Mouse (Mus musculus) stomach, postnatal 0 days (tissue): ENCODE data around the gene Adgrb2. TPM values are rescaled to one million over a fixed set of nuclear protein-coding genes. Genes with fewer than 3 reads are reported as not detected.
A peak's percentile ranks its signal among the peaks of the same experiment; 100 is the strongest.

Experiments
- ATAC-seq: fragments of 200-750 bp; cut with Nextera tagmentation; 2 replicates; pipeline ENCODE4 v1.8.0; 2017; ENCODE audit not compliant: low FRiP score, low TSS enrichment
- DNase-seq: peaks from one replicate; pipeline ENCODE4 v3.0.0-alpha.2; 2016; ENCODE audit warnings: low spot score
- H3K27ac ChIP-seq: fragments of 300-500 bp; sonication (generic); replicated peaks from 2 replicates; pipeline ENCODE4 v1.5.1; 2014; ENCODE audit warnings: mild to moderate bottlenecking, control low read depth
- H3K27me3 ChIP-seq: fragments of 300-500 bp; sonication (generic); 2 replicates; pipeline ENCODE4 v1.6.1; 2014; ENCODE audit warnings: low read length; ENCODE audit not compliant: control insufficient read depth, insufficient read depth
- H3K36me3 ChIP-seq: fragments of 300-500 bp; sonication (generic); 2 replicates; pipeline ENCODE4 v1.6.1; 2014; ENCODE audit warnings: low read length, mixed read lengths; ENCODE audit not compliant: control insufficient read depth, insufficient read depth
- H3K4me1 ChIP-seq: fragments of 300-500 bp; sonication (generic); replicated peaks from 2 replicates; pipeline ENCODE4 v1.6.1; 2014; ENCODE audit warnings: antibody characterized with exemption; ENCODE audit not compliant: control insufficient read depth, insufficient read depth
- H3K4me2 ChIP-seq: fragments of 300-500 bp; sonication (generic); replicated peaks from 2 replicates; pipeline ENCODE4 v1.6.1; 2014; ENCODE audit warnings: low read depth, mild to moderate bottlenecking, control low read depth, moderate library complexity
- H3K4me3 ChIP-seq: fragments of 300-500 bp; sonication (generic); 2 replicates; pipeline ENCODE4 v1.5.1; 2014; ENCODE audit warnings: low read depth, low read length, control low read depth
- H3K9ac ChIP-seq: fragments of 300-500 bp; sonication (generic); 2 replicates; pipeline ENCODE4 v1.6.1; 2014; ENCODE audit warnings: mild to moderate bottlenecking, low read length, control low read depth, mixed read lengths
- H3K9me3 ChIP-seq: fragments of 300-500 bp; sonication (generic); 2 replicates; pipeline ENCODE4 v1.6.1; 2016; ENCODE audit warnings: low read length; ENCODE audit not compliant: control insufficient read depth
- CTCF ChIP-seq: IDR thresholded peaks from 2 replicates; pipeline ENCODE4 v1.5.1; 2016; ENCODE audit warnings: antibody characterized with exemption, low read depth, mild to moderate bottlenecking, moderate library complexity
- EP300 ChIP-seq: optimal IDR thresholded peaks from 2 replicates; pipeline ENCODE3; 2016; ENCODE audit warnings: antibody characterized with exemption
- WGBS: fragments of 180-500 bp; shearing (Covaris S2); extraction: QIAGEN DNeasy Blood & Tissue Kit; methylation state at CpG from one replicate; pipeline ENCODE4 v1.1.7; 2014; 5-methylcytosine and 5-hydroxymethylcytosine counted together
- polyA plus RNA-seq: library from polyadenylated mRNA; unstranded; fragments of >200 nt; fragmentation: Nextera tagmentation; extraction: Ambion mirVana; gene quantifications from 2 replicates; pipeline ENCODE4 v1.2.1, GENCODE M21; 2015

The Adgrb2 gene
- 0.49 and 0.83 TPM in 2 replicates for polyA plus RNA-seq

- 0 out of 2 replicates have a peak, but pooled peaks cover 6% of the 10 kb centered on the region for H3K4me1 ChIP-seq
- H3K4me2 ChIP-seq, result peak within 1 kb of the TSS; percentile 97
- peak within 1 kb of the TSS; percentile 57 for H3K4me3 ChIP-seq
- peak within 1 kb of the TSS; percentile 63 for H3K9ac ChIP-seq
- H3K9me3 ChIP-seq, result no peaks in the 10 kb centered on the region
- no peak within 1 kb of the TSS for H3K27ac ChIP-seq
- TF ChIP-seq EP300 (no peak), CTCF (no peak; the same call in 1 of the 2 replicates)
- WGBS, result under 1% methylated on average over 43 of the region's 77 CpGs
- H3K36me3 ChIP-seq, result no peaks in the 10 kb centered on the region
- ATAC-seq (0 out of 2 replicates have a peak, but pooled peaks have one; percentile 13), DNase-seq (no peak)
- H3K27me3 ChIP-seq, result no peaks in the 10 kb centered on the region
Measured at GRCm38 (mm10) chr4:129984421-129985061, at the start of gene Adgrb2. Adgrb2 (plus strand) TSS chr4:129984870.

- Histone ChIP-seq H3K9me3 (no peaks in the 10 kb centered on the region), H3K9ac (no peak overlapping the region), H3K27me3 (no peaks in the 10 kb centered on the region), H3K36me3 (no peaks in the 10 kb centered on the region), H3K4me3 (no peak overlapping the region), H3K27ac (no peak overlapping the region), H3K4me2 (no peak overlapping the region), H3K4me1 (no peaks in the 10 kb centered on the region)
- DNase-seq (peak; percentile 41), ATAC-seq (peak; percentile 71)
- 37% methylated on average over 6 of the region's 6 CpGs for WGBS
- TF ChIP-seq CTCF (no peak), EP300 (no peak)
Measured at GRCm38 (mm10) chr4:129951359-129951821, 33.3 kb upstream of the Adgrb2 start.

- Histone ChIP-seq H3K9me3 (no peaks in the 10 kb centered on the region), H3K36me3 (no peaks in the 10 kb centered on the region), H3K4me2 (no peak overlapping the region), H3K4me1 (no peaks in the 10 kb centered on the region), H3K27ac (no peak overlapping the region), H3K4me3 (no peak overlapping the region), H3K9ac (no peak overlapping the region), H3K27me3 (no peaks in the 10 kb centered on the region)
- ATAC-seq (no peak), DNase-seq (no peak)
- TF ChIP-seq CTCF, result no peak
- TF ChIP-seq EP300, result no peak
- WGBS, result 69% methylated on average over 5 of the region's 5 CpGs
Measured at GRCm38 (mm10) chr4:129952241-129952810, 32.3 kb upstream of the Adgrb2 start.

- Histone ChIP-seq H3K27ac (no peak overlapping the region), H3K4me2 (no peak overlapping the region), H3K36me3 (no peaks in the 10 kb centered on the region), H3K9ac (no peak overlapping the region), H3K4me3 (no peak overlapping the region), H3K4me1 (no peaks in the 10 kb centered on the region), H3K9me3 (no peaks in the 10 kb centered on the region), H3K27me3 (no peaks in the 10 kb centered on the region)
- TF ChIP-seq CTCF (no peak), EP300 (no peak)
- WGBS, result 72% methylated on average over 2 of the region's 2 CpGs
- ATAC-seq (no peak), DNase-seq (no peak)
Measured at GRCm38 (mm10) chr4:129954527-129954926, 30.1 kb upstream of the Adgrb2 start.

- TF ChIP-seq EP300, result no peak
- no peak for TF ChIP-seq CTCF
- Histone ChIP-seq H3K4me2 (peak overlapping the region; percentile 66), H3K27me3 (no peaks in the 10 kb centered on the region), H3K36me3 (no peaks in the 10 kb centered on the region), H3K9me3 (no peaks in the 10 kb centered on the region), H3K9ac (peak overlapping the region; percentile 31; the same call in 1 of the 2 replicates), H3K4me1 (0 out of 2 replicates have a peak, but pooled peaks cover 2% of the 10 kb centered on the region), H3K27ac (no peak overlapping the region), H3K4me3 (peak overlapping the region; percentile 37)
- 1% methylated on average over 36 of the region's 37 CpGs for WGBS
- DNase-seq (peak; percentile 70), ATAC-seq (peak; percentile 67)
Measured at GRCm38 (mm10) chr4:129960180-129960944, 24.3 kb upstream of the Adgrb2 start.
